Mouse (Mus musculus) T-helper 17 cell (primary cell): Measurements from ENCODE around the gene Brap.
"Not testable (repeated sequence)": the region's sequence is repeated elsewhere in the genome, so short reads cannot be mapped to it uniquely, and the experiment has no call there.

Source experiments
- in situ Hi-C, 2 experiments: fragments of 300-600 bp; cut with MboI, MseI; formaldehyde crosslinking; loops; 1 replicate in 1 of 2; 2 replicates in 1 of 2; pipeline ENCODE4 v1.15.1; 2025; ENCODE audit warnings: high pct_unique_total_duplicates in 2 of 2

The Brap gene

DNA sequence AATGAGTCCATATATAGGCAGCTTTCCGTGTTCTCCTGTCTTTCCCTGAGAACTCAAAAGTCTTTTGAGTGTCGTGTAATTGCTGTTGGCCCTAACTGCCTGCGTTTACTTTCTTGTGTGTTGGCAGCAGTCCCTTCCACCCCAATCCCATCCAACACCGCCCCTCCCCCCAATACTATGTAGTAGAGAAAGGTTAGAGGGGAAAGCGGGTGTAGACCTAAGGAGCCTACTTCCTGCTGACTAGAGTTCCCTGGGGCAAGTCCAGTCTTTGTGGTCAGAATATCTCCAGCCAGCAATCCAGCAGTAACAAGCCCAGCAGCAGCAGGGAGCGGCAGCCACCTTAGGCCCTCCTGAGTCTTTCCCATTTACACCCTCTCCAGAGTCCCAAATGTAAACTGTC, 8.0 kb downstream of the Brap start:
- in situ Hi-C loops: no loop called here

- in situ Hi-C loops: no loop called here
Observed at GRCm38 (mm10) chr5:121670412-121670811, 10.0 kb downstream of the Brap start.

DNA sequence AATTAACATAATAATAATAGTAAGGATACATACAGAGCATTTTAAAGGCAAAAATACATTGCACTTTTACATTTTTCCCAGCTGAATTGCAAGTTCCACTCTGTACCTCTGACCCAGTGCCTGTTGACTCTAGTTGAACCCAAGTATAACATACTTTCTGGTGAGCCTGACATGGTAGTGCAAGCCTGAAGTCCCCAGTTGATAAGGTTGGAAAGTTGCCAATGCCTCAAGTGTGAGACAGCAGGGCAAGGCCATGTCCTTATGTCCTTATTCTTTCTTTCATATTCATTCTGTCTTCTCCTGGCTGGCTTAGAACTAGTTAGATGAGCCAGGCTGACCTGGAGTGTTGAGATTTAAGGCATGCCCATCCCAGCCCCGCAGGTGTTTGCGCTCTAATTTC, 21.9 kb downstream of the Brap start:
- in situ Hi-C loops: loop anchor here in 1 of 2 experiments (5.0 kb wide), 1 partner anchor 95 kb away; no protein-coding TSS in a partner anchor

GRCm38 (mm10) chr5:121685495-121685894, 25.1 kb downstream of the Brap start:
- in situ Hi-C loops: no loop called here

- in situ Hi-C loops: no loop called here
Observed at GRCm38 (mm10) chr5:121686113-121686898, 25.9 kb downstream of the Brap start.

DNA sequence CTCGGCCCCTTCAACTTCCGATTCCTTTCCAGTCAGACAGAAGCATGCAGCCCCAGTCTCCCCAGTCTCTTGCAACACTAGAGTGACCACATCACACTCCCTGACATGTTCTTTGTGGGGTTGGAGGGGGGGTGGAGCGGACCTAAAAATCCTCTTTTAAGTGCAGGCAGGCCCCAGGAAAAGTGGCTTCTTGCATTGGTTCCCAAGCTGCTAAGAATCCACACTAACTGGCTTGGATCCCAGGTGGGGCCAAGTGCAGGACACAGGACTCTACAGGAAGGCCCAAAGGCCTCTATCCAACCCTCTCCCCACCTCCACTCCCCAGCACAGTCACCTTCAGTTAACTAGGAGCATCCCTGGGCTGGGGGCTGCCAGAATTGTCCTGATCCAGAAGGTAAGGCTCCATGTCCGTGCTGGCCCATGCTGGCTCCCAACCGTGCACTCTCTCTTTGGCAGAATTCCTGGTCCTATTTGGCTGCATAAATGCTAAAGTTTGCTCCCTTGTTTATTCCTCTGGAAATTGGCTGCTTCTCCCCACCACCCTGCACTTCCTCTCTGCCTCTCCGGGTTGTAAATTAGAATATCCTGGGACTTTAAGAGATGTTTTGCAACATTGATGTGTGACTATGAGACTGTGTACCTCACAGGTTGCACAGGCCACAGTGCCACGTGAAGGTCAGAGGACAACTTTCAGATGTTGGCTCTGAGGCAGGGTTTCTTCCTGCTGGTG, 30.3 kb downstream of the Brap start:
- in situ Hi-C loops: no loop called here

DNA sequence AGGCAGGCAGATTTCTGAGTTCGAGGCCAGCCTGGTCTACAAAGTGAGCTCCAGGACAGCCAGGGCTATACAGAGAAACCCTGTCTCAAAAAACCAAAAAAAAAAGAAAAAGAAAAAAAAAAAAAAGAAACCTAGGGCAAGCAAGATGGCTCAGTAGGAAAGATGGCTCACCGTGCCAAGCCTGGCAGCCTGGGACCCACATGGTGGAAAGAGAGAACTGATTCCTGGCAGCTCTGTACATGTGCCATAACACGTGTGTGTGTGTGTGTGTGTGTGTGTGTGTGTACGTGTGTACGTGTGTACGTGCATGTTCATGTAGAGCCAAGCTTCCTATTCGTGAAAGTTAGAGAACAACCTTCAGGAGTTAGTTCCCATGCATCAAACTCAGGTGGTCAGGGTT, 31.1 kb downstream of the Brap start:
- in situ Hi-C loops: not testable (repeated sequence)

DNA sequence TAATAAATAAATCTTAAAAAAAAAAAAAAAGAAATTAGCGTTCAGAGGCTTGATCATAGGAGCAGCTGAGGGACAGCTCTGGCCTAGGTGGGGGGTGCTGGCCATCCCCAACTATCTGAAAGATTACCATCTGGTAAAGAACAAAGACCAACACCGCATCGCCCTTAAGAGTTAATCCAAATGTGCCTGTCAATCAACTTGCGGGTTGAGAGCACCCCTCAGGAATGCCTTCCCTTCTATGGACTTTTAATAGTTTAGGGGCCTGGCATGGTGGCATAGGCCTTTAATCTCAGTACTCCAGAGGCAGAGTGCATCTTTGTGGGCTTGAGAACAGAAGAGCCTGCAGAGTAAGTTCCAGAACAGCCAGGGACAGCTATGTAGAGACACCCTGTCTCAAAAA, 32.5 kb downstream of the Brap start:
- in situ Hi-C loops: no loop called here

DNA sequence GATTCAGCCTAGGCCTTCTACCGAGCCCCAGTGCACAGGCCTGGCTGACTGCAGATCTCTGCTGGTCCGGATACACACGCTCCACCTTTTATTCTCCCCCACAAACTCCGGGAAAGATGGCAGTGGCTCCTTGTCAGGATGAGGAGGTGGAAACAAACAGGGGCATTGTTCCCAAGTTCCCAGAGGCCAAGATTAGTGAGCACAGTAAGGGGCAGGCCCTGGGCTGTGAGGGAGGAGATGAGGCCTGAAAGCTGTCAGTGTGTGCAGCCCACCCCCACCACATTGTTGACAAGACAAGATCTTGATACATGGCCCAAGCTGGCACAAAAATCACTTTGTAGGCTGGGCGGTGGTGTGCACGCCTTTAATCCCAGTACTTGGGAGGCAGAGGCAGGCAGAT, 36.4 kb downstream of the Brap start:
- in situ Hi-C loops: no loop called here

DNA sequence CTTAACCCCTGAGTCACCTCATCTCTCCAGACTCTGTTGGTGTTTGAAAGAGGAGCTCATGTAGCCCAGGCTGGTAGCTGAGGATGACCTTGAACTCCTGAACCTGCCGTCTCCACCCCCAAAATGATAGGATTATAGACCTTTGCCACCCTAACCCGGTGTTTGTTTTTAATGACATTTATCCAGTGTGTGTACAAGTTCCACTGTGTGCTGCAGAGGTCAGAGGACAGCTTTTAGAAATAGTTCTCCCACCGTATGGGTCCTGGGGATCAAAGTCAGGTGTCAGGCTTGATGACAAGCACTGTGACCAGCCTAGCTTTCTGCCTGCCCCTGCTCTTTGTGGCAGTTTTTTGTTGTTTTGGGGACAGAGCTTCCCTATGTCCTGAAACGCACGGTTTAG, 39.5 kb downstream of the Brap start:
- in situ Hi-C loops: no loop called here

GRCm38 (mm10) chr5:121700496-121700895, 40.1 kb downstream of the Brap start:
- in situ Hi-C loops: no loop called here

- in situ Hi-C loops: no loop called here
Observed at GRCm38 (mm10) chr5:121701111-121701769, 40.9 kb downstream of the Brap start.

DNA sequence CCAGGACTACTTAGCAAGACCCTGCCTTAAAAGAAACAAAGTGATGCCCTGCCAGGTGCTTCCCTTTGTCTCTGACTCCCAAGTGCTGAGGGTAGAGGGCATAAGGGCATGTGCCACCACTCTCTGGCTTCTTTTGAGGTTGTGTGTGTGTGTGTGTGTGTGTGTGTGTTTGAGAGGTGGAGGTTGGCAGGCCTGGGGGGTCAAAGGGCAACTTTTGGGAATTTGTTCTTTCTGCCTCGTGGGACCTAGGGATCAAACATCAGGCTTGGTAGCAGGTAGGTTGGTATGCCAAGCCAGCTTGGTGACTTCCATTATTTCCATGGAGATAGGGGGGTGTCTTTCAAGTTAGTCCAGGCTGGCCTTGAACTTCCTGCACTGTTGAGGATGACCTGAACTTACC, 43.0 kb downstream of the Brap start:
- in situ Hi-C loops: no loop called here

GRCm38 (mm10) chr5:121704512-121705248, 44.3 kb downstream of the Brap start:
- in situ Hi-C loops: no loop called here

- in situ Hi-C loops: no loop called here
Observed at GRCm38 (mm10) chr5:121710402-121710801, 50.0 kb downstream of the Brap start.

DNA sequence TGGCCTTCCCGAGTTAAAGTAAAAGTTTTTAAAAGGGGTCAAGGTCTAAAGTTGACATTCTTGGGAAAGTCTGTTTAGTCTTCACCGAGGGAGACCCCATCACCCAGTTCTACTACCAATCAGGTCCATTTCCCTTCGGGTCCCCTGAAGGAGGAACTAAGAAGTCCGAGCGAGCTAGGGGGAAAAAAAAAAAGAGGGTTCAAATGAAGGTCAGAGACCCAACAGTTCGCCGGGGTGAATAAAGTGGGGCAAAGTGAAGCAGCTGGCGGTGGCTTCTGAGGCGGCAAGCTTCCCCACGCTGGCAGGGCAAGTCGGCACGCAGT, 50.4 kb downstream of the Brap start:
- in situ Hi-C loops: no loop called here

DNA sequence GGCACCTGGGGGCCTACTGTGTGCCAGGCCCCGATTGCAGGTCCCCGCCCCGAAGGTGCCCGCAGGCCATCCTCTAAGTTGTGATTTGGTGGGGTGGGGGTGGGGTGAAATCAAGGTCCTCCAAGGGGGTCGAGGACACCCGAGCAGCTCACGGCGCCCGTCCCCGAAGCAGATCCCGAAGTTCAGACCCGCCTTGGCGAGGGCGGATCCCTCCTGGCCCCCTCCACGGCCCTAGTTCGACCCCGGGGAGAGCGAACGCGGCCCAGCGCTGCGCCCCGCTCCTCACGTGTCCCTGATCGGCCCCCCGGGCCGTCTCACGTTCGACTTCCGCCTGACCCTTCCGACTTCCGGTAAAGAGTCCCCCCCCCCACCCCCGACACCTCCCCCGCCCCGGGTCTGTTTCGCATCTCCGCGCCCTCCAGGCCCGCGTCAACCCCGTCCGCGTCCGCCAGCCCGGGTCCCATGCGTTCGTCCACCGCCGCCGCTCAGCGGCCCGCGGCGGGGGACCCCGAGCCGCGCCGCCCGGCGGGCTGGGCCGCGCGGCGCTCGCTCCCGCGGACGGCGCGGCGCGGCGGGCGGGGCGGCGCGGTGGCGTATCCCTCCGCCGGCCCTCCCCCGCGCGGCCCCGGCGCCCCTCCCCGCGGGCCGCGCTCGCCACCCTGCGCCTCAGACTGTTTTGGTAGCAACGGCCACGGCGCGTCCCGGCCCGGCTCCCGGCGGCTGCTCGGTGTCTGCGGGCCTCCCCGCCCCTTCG, 51.0 kb downstream of the Brap start, which contains the start of gene Atxn2:
TSS of gene Atxn2 (plus strand) at position 164 of the 754 bp plus-strand sequence.
- in situ Hi-C loops: no loop called here

GRCm38 (mm10) chr5:121711928-121712231, 51.5 kb downstream of the Brap start:
- in situ Hi-C loops: no loop called here

DNA sequence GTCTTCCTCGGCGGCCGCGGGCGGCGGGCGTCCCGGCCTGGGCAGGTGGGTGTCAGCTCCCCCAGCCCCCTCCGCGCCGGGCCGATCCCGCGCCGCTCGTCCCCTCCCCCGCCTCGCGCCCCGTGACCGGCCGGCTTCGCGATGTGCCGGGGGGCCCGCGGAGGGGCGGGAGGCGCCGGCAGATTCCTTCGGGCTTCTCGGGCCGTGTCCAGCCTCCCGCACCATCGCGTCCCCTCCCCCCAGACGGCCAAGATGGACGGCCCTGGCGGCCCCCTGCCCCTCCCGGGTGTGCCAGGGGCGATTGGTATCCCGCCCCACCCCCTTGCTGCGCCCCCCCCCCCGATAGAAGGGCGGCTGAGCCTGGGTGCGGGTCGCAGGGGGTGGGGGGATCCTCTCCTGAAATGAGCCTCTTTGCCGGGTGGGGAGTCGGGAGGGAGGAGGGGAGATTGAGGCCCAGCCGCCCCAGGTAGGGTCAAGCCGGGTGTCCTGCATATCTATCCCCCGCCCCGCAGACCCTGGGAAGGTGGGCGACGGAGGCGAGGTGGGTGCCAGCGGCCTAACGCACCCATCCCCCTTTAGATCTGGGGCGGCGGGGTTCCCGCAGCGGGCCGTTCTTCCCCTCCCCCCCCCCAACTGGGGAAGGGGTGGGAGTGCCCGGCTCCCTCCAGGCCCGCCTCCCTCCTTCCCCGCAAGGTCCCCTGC, 52.0 kb downstream of the Brap start:
- in situ Hi-C loops: no loop called here

DNA sequence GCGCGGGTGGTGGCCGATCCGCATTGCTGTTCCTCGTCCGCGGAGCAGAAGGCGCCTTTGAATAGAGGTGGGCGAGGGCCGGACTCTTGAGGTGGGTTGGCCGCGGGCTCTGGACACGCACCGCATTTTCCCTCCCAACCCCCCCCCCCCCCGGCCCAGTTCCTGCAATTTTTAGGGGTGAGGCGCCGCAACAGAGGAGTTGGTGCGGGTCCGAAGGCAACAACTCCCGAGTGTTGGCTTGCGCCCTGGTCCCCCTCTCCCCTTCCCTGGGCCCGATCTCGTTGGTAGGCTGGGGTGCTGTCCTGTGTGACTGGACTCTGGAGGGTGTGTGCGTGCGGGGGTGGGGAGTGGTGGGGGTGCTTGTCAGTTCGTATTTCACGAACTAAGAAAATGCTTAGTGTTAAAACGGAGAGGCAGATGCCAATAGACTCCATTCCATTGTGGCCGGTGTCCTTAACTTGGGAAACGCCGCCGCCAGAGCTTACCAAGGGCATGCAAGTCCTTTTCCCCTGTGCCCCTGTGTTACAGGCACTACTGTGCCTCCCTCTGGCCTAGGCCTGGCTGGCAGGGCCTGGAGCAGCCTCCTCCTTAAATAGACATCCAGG, 52.7 kb downstream of the Brap start:
- in situ Hi-C loops: no loop called here
